Mouse (Mus musculus): ENCODE results near the gene Hmgxb4.

The Hmgxb4 gene

DNA sequence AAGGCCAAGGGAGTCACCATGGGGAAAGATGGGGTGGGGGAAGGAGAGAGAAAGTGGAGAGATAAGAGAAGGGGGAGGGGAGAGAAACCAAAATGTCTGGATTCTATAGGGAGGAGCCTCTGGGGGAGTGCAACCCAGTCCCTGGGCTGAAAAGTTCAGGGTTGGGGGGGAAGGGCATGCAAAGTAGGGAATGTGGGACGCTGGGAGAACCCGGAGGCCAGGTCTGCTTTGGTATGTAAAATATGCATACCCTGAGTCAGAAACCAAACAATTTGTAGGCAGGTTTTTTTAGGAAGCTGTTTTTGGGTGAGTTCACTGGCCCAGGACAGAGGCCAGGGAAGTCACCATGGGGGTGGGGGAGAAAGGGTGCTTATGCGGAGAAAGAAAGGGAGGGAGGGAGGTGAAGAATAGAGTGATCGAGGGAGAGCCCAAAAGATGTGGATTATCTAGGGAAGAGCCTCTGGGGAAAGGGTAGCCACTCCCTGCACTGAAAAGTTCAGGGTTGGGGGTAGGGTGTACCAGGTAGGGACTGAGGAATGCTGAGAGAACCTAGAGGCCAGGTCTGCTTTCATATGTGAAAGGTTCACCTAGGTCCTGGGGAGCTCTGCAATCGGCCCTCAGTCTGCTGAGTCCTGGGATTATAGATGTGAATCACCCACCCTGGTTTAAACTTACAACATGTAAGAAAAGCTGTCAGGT, 25.3 kb downstream of the Hmgxb4 start:
- no peak for DNase-seq (ENCODE audit: low spot score in 2 of 2)

DNA sequence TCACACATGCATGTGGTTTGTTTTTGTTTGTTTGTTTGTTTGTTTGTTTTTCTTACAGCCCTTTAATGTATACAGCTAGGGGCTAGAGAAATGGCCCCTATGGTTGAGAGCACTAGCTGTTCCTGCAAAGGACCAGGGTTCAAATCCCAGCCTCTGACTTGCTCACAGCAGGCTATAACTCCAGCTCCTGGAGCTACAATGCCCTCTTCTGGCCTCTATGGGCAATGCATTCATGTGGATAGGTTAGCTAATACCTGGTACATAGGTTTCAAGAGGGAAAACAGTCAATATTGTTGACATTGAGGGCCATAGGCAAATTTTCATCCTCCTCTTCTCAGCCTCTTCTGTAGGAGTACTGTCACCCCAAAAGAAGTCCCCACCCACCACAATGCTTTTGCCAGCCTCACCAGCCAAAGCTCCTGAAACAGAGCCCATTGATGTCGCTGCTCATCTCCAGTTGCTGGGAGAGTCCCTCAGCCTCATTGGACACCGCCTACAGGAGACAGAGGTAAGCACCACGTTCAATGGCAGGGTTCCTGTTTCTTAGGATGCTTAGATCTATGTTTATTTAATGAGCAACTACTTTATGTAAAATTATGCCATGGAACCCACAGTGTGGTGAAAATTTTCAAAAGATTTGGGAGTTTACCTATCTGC, 30.6 kb downstream of the Hmgxb4 start:
- DNase-seq (ENCODE audit: low spot score in 2 of 2) = no peak

DNA sequence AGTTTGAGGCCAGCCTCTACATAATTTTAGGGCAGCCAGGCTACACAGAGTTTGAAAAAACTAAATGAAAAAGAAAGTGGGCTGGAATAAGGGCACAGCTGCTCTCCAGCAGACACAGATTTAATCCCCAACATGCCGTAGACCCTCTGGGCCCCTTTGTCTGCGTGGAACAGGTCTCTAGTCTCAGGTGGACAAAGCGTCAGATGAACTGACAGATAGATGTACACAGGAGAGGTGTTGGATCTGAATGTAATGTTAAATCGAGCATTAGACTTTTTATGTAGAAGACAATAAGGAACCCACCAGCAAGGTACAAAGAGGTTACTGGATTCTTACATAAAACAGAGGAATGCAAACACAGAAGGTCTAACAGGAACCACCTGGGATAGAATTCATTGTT, 32.7 kb downstream of the Hmgxb4 start:
- DNase-seq (ENCODE audit: low spot score in 2 of 2) = no peak

DNA sequence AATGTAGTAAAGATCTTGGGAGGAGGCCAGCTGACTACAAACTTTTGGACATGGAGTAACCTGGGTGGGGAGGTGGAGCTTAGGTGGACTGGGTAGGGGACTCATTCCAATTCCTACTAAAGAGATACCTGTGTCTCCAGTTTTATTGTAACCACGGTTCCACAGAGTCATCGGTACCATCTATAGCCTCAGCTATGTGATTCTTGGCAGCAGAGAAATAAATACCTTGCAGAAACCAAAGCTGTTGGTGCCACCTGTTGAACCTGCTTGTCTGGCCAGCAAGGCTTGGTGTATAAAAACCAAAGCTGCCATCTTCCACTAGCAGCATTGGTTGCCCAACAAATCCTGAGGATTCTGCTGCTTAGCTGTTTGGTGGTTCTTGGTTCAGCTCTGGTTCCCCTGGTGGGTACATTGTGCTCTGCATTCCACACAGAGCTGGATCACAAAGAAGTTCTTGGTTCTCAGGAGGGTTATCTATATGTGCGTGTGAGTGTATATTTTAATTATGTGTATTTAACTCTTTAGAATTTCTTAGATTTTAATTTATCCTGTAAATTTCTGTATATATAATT, 37.4 kb downstream of the Hmgxb4 start:
- DNase-seq (ENCODE audit: low spot score in 2 of 2) = no peak

DNA sequence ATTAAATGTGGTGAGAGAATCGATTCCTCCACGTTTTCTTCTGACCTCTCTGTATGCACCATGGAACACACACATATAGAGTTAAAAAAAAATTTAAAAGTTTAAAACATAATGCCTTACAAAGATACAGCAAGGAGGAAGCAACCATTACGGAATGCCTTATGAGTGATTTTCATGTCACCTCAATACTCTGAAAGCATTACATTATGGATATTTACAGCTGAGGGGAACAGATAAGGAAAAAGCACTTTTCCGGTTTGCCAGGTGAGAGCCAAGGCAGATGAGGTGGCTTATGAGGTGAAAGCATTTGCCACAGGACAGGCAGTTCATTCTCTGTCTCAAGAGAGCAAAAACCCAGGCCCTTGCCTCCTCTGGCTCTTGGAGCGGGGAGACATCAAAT, 39.8 kb downstream of the Hmgxb4 start:
- DNase-seq (ENCODE audit: low spot score in 2 of 2) = no peak

DNA sequence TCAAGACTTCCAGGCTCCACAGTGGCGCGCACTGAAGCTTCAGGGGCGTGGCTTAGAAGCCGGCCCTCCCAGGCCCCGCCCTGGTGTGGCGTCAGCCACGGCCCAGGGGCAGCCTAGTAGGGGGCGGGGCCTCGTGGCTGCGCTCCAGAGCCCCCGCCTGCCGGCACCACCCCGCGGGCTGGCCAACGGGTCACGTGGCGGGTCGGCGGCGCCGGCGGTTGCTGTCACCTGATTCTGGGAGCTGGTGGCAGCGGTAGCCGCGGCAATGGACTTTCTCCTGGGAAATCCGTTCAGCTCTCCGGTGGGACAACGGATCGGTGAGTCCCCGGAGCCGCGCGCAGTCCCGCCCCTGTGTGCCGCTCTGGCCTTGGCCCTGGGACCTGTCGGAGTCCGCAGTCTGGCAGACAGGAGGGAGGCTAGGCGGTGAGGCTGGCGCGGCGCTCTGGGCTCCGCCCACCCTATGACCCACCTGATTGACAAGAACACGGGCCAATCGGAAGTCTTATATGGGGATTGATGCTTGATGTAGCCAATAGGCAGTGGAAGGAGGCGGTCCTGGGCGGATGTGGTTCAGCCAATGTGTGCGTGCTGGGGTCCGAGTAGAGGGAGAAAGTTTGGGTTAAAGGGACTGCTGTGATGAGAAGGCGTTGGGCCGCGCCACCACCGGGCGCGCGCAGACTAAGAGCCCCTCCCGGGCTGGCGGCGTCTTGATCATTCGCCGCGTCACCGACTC, 40.5 kb downstream of the Hmgxb4 start, which contains the start of gene Tom1:
Gene Tom1 (plus strand): TSS at position 195 of the 733 bp plus-strand sequence.
- DNase-seq (ENCODE audit: low spot score in 2 of 2) = peak; percentile 98 to 99

DNA sequence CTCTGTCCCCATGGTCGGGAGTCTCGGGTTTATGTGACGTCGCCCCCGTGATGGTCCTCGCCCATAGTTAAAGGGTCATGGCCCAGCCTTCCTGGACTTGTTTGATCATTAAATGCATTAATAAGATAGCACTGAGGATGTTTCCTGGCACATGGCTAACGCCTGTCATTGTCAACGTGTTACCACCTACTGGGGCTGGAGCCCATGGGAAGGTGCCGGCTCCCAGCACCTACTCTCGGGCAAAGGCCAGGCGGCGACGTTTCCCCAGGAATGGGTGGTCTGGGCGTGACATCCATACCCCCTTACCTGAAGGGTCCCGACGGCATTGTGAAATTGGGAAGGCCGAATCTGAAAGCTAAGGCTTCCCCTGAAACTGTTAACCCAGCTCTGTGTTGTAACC, 41.1 kb downstream of the Hmgxb4 start:
- no peak for DNase-seq (ENCODE audit: low spot score in 2 of 2)

DNA sequence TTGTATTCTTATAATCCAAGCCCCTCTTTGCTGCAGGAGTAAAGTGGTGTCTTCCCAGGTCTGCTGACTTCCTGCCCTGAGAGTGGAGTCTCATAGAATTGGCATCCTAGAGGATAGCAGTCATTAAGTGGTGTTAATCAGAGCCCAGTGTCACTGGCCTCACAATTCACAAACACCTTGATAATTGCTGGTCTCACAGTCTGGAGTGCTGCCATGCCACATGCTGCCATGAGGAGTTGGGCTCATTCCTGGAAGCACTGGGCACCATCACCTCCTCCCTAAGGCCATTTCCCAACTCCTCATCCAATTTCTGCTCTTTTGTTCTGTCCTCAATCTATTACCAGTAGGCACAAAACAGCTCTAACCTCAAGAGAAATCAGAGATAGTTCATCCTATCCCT, 42.5 kb downstream of the Hmgxb4 start:
- no peak for DNase-seq (ENCODE audit: low spot score in 2 of 2)

DNA sequence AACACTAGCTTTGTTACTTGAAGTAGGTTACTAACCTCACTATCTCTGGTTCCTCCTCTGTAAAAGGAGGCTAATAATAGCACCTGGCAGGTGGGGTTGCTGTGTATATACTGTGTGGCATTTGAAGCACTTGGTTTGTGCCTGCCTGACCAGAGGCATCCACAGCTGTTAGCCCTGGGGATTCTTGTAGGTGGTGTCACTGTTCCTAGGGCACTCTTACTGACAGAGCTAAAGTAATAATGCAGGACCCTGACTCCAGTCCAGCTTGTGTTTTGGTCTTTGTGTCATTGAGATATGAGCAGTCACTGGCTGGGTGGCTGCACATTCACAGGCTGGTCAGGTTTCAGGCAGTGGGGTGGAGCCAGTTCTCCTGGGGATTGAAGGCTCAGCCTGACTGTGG, 45.3 kb downstream of the Hmgxb4 start:
- DNase-seq (ENCODE audit: low spot score in 2 of 2) = no peak

DNA sequence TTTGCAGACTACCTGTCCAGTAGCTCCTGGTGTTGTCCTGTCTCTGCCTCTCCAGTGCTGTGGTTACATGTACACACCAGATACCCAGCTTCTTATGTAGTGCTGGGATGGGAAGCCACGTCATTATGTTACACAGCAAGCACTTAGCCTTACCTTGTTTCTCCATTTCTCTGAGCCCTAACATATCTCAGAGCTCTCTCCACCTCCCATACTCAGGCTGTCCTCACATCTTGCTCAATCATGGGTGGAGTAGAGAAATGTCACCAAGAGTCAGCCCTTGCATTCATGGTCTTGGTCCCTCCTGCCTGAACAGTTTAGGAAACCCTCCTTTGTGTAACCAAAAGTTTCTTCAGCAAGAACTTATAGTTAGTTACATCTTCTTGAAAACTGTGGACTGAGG, 46.6 kb downstream of the Hmgxb4 start:
- DNase-seq (ENCODE audit: low spot score in 2 of 2) = no peak

DNA sequence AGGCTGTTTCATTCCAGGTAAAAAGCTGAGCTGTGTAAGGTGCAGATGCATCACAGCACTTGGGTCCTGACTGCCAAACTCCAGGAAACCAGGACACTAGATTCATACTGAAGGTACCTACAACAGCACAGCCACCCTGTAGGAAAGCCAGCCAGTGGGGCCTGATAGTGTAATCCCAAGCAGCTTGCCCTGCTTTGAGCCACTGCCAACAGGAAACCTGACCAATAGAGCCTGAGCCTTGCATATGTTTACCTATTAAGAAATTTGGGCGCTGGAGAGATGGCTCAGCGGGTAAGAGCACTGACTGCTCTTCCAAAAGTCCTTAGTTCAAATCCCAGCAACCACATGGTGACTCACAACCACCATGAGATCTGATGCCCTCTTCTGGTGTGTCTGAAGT, 49.0 kb downstream of the Hmgxb4 start:
- no peak for DNase-seq (ENCODE audit: low spot score in 2 of 2)

DNA sequence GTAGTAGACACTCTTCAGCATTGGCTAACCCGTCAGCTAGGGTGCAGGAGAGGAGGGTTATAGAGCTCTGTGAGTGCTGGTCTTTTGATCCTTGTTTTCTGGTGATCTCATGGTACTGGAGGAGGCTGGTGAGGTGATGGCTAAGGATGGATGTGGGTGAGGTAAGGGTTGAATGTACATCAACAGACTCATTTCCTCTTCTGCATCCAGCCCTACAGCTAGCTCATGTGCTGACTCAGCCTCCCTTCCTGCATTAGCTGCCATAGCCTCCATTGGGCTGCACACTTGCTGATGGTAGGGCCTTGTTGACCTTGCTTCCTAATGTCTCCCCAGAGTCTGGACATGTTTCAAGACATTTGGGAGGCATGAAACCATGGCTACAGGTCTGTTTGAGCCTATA, 49.8 kb downstream of the Hmgxb4 start:
- no peak for DNase-seq (ENCODE audit: low spot score in 2 of 2)

DNA sequence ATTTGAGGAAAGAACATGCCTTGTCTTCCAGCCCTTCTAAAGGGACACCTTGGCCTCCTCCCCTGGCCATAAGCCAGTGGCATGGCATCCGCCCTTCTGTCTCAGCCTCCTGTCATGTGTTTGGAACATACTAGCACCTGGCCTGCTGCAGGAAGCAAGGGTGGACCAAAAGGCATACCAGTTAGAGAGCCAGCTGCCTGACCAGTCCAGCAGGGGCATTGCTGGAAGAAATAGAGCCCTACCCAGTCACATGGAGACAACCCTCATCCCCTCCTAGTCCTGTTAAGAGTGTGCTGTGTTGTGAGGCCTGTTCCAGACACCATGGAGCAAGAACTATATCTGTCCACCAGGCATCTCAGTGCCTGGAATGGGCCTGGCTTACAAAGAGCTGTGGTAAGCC, 53.1 kb downstream of the Hmgxb4 start:
- no peak for DNase-seq (ENCODE audit: low spot score in 2 of 2)

DNA sequence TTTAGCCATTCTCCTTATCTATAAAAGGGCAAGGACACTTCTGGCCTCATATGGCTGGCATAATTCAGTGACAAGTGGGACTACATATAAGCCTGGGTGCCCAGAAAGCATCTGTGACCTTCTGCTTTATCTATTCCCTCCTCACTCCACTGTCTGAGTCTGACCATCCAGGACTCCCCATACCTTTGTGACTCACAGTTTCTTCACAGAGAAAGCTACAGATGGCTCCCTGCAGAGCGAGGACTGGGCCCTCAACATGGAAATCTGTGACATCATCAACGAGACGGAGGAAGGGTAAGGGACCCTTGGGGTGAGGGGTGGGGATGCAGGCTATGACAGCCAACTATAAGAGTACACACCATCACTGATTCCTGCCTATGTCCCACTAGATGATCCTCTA, 54.6 kb downstream of the Hmgxb4 start:
- DNase-seq (ENCODE audit: low spot score in 2 of 2) = no peak

DNA sequence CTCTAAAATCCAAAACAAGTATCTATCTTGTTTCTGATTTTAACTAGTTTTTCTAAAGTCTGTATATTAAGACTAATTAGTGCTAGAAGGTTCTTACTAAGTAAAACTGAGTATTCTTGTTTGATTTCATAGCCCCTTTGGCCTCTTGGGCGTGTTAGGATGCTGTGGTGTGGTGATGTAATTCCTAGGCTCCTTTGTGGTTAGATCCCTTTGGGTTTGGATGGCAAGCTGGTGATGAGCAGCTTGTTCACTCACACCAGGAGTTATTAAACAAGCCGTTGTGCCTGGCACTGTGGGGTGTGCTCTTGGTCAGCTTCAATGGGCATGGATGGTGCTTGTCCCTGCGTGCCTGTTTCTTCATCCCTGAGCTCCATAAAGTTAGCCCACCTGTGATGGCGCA, 60.2 kb downstream of the Hmgxb4 start:
- DNase-seq (ENCODE audit: low spot score in 2 of 2) = no peak

DNA sequence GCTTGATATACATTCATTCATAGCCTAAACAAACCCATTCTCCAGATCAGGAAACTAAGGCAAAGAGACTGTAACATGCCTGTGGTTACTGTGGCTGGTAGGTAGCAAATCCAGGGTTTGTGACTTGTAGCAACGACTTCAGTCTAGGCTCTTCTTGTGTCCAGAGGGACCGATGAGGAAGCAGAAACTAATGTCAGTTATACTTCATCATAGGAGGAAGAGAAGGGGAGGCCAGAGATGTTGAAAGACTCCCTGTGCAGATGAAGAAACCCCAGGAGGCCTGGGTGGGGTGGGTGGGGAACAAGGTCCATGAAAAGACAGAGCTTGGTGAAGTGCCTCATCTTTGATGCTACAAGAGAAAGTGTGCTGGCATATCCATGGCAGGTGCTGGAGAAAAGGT, 62.5 kb downstream of the Hmgxb4 start:
- no peak for DNase-seq (ENCODE audit: low spot score in 2 of 2)

DNA sequence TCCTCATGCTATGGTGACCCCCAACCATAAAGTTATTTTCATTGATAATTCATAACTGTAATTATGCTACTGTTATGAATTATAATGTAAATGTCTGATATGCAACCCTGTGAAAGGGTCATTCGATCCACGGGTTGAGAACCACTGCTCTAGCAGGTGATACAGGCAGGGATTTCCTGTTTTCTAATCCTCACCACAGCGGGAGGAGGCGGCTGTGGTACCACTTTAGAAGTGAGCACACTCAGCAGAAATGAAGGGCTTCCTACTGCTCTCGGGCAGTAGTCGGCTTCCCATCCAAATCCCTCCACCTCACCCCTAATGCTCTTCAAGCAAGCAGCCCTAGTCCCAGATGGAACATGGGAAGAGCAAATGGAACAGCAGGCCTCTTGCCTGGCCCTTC, 66.9 kb downstream of the Hmgxb4 start:
- no peak for DNase-seq (ENCODE audit: low spot score in 2 of 2)

DNA sequence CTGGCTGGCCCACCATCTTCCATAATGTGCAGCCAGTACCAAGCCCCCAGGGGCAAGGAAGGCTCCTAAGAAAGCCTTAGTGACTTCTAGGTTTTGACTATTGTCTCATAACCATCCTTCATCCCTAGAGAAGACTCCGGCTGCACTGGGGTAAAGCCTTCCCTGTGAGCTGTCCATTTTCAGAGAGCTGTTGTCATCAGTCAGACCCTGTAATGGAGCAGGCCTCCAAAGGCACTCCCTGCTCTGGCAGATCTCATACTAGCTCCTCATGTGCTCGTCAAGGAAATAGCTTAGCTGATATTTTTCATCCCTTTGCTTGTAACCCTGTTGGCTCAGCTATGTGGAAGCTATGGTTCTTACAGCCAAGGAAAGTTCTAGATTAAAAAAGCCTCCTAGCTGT, 67.7 kb downstream of the Hmgxb4 start:
- no peak for DNase-seq (ENCODE audit: low spot score in 2 of 2)

DNA sequence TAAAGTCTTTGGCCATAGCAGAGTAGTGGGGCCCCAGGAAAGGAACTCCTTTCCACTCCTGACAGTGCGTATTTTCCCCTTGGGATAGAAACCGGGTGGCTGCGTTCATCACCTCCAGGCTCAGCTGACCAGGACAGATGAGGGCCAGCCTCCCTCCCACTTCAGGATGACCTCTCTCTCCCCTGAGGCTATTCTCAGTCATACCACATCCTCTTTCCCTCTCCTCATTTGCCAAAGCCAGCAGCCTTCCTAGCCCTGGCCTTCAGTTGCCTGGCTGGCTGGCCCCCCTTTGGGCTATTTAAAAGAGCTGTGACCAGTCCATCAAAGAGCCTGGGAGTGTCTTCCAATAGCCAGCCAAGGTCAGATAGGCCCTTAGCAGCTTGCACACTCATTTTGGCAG, 70.1 kb downstream of the Hmgxb4 start:
- no peak for DNase-seq (ENCODE audit: low spot score in 2 of 2)

DNA sequence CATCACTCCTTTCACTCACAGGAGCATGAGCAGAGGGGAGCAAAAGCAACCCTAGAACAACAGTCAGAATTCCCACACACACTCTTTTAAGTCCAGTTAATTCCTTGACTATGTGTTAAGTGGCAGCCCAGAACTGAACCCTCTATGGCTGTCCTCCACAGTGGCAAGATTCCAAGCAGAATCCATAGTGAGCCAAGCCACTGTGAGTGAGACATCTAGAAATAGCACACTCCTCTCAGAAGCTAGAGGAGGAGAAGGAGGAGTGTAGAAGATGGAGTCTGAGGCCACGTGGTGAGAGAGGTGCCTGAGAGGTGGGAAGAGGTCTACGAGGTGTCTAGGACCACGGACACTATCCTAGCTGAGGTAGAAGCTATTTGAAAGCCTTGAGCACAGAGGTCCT, 71.6 kb downstream of the Hmgxb4 start:
- DNase-seq (ENCODE audit: low spot score in 2 of 2) = no peak

DNA sequence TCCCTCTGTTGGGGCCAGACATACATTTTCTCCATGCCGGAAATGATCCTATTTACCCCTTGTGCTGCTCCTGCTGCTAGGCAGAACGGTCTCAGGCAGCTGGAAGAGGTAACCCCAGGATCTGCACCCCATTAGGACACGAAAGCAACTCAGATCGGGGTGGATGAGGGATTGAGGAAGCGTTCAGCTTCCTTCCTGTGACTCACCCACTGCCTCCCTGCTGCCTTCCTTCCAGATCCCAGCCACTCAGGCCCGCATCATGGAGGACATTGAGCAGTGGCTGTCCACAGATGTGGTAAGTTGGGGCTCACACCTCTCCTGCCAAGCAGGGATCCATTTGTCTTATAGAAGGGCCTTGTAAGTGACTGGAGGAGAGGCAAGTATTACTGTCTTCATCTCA, 74.1 kb downstream of the Hmgxb4 start:
- no peak for DNase-seq (ENCODE audit: low spot score in 2 of 2)

DNA sequence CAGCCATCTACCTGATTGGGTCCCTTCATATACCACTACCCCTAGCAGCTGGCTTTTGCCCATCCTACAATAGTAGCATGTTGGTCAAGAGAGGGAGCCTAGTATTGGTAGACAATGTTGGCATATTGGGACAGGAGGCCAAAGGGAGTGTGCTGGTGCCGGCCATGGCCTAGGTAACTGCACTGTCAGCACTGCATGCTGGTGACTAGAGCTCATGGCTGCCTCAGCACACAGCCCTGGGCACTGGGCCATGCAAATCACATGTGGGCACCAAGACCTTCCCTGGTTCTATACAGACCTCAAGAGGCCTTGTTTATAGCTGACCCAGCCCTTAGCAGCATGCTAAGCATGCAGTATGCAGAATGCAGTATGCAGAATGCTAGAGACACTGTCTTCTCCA, 77.1 kb downstream of the Hmgxb4 start:
- no peak for DNase-seq (ENCODE audit: low spot score in 2 of 2)
